In genomic region chr11:102948043-102948961, GRCm38 (mm10) we compare ENCODE assay signal across 8 mouse cellular contexts. TPM values are rescaled to one million over a fixed set of nuclear protein-coding genes. Genes with fewer than 3 reads are reported as not detected.
DNase-seq lines count a peak whose midpoint lies in the region; ATAC-seq and TF ChIP-seq lines count a peak whose summit lies in the region.

No protein-coding gene starts in this region.

- H3K4me1 ChIP-seq in forebrain, embryonic 12.5 days: peaks cover 58% of the 10 kb centered on the region
- H3K4me1 ChIP-seq in hindbrain, embryonic 12.5 days: peaks cover 51% of the 10 kb centered on the region
- peaks cover 39% of the 10 kb centered on the region for H3K4me1 ChIP-seq in limb, embryonic 13.5 days

- WGBS in forebrain, embryonic 12.5 days: 1% methylated on average over 51 of the region's 51 CpGs
- 1% methylated on average over 50 of the region's 51 CpGs for WGBS in hindbrain, embryonic 12.5 days
- WGBS in limb, embryonic 13.5 days: 2% methylated on average over 51 of the region's 51 CpGs

- no peak for ATAC-seq in forebrain, embryonic 12.5 days (ENCODE audit: low FRiP score)
- ATAC-seq in hindbrain, embryonic 12.5 days (ENCODE audit: low FRiP score): peak; percentile 35
- ATAC-seq in limb, embryonic 13.5 days (ENCODE audit: low FRiP score, low read depth): no peak

- intact Hi-C loops in left cerebral cortex, adult 2 months (cut with DNase I): no loop called here

- H3K4me2 ChIP-seq in forebrain, embryonic 12.5 days: peak overlapping the region; percentile 75
- H3K4me2 ChIP-seq in hindbrain, embryonic 12.5 days (replicated peaks): peak overlapping the region; percentile 62
- peak overlapping the region; percentile 86 for H3K4me2 ChIP-seq in limb, embryonic 13.5 days (replicated peaks)

- TF ChIP-seq CTCF in left cerebral cortex, adult 2 months (IDR thresholded peaks at IDR 0.05): no peak

- DNase-seq in left cerebral cortex, adult 2 months (ENCODE audit: extremely low spot score in 1 of 2, low spot score in 2 of 2): peak; percentile 36 to 56
- DNase-seq in left cerebral cortex, adult 11 months (ENCODE audit: low spot score): no peak
- DNase-seq in T-cell, adult 2 months (ENCODE audit: low spot score): peak; percentile 17
- DNase-seq in neural tube, embryonic 10.5 days (ENCODE audit: extremely low spot score, low spot score): peak; percentile 57
- no peak for DNase-seq in adipocyte (ENCODE audit: low spot score)

- H3K27me3 ChIP-seq in forebrain, embryonic 12.5 days: peaks cover 90% of the 10 kb centered on the region
- peaks cover 92% of the 10 kb centered on the region for H3K27me3 ChIP-seq in hindbrain, embryonic 12.5 days
- peaks cover 100% of the 10 kb centered on the region for H3K27me3 ChIP-seq in limb, embryonic 13.5 days

- peak overlapping the region; percentile 62 for H3K9ac ChIP-seq in forebrain, embryonic 12.5 days
- peak overlapping the region; percentile 53 for H3K9ac ChIP-seq in hindbrain, embryonic 12.5 days
- H3K9ac ChIP-seq in limb, embryonic 13.5 days: peak overlapping the region; percentile 72

- no peaks in the 10 kb centered on the region for H3K9me3 ChIP-seq in forebrain, embryonic 12.5 days
- no peaks in the 10 kb centered on the region for H3K9me3 ChIP-seq in hindbrain, embryonic 12.5 days (replicated peaks)
- H3K9me3 ChIP-seq in limb, embryonic 13.5 days: no peaks in the 10 kb centered on the region

- H3K27ac ChIP-seq in left cerebral cortex, adult 2 months: no peak overlapping the region
- H3K27ac ChIP-seq in forebrain, embryonic 12.5 days: peak overlapping the region; percentile 25; the same call in 1 of the 2 replicates
- peak overlapping the region; percentile 42 for H3K27ac ChIP-seq in hindbrain, embryonic 12.5 days
- H3K27ac ChIP-seq in limb, embryonic 13.5 days: no peak overlapping the region

- H3K4me3 ChIP-seq in left cerebral cortex, adult 2 months: peak overlapping the region; percentile 44
- H3K4me3 ChIP-seq in forebrain, embryonic 12.5 days (replicated peaks): peak overlapping the region; percentile 46
- peak overlapping the region; percentile 36 for H3K4me3 ChIP-seq in hindbrain, embryonic 12.5 days
- H3K4me3 ChIP-seq in limb, embryonic 13.5 days: peak overlapping the region; percentile 54

- H3K36me3 ChIP-seq in forebrain, embryonic 12.5 days (replicated peaks): no peaks in the 10 kb centered on the region
- no peaks in the 10 kb centered on the region for H3K36me3 ChIP-seq in hindbrain, embryonic 12.5 days
- no peaks in the 10 kb centered on the region for H3K36me3 ChIP-seq in limb, embryonic 13.5 days

RNA-seq across cellular contexts. Expression of gene C1ql1, which starts 1.8 kb away (rescaled TPM):
- 10 to 100 TPM in 1 of 2 experiments, 1 to 10 TPM in 1; 9.3 to 14.0 TPM for total RNA-seq in left cerebral cortex, adult 2 months (2021)
- 3.7 and 4.0 TPM in 2 replicates for polyA plus RNA-seq in forebrain, embryonic 12.5 days (2016; fragmentation: Nextera tagmentation; extraction: Ambion mirVana)
- polyA plus RNA-seq in hindbrain, embryonic 12.5 days (2016; fragmentation: Nextera tagmentation; extraction: Ambion mirVana): 11.7 and 13.2 TPM in 2 replicates
- 1.4 and 1.7 TPM in 2 replicates for polyA plus RNA-seq in limb, embryonic 13.5 days (2015; fragmentation: Nextera tagmentation; extraction: Ambion mirVana)

RNA-seq across cellular contexts. Expression of gene Kif18b, which starts 23.4 kb away (rescaled TPM):
- total RNA-seq in left cerebral cortex, adult 2 months (2021): not detected
- 10.8 and 13.0 TPM in 2 replicates for polyA plus RNA-seq in forebrain, embryonic 12.5 days (2016; fragmentation: Nextera tagmentation; extraction: Ambion mirVana)
- polyA plus RNA-seq in hindbrain, embryonic 12.5 days (2016; fragmentation: Nextera tagmentation; extraction: Ambion mirVana): 6.6 and 7.8 TPM in 2 replicates
- polyA plus RNA-seq in limb, embryonic 13.5 days (2015; fragmentation: Nextera tagmentation; extraction: Ambion mirVana): 10.8 and 11.0 TPM in 2 replicates

RNA-seq across cellular contexts. Expression of gene Gfap, which starts 47.6 kb away (rescaled TPM):
- total RNA-seq in left cerebral cortex, adult 2 months (2021): 100 to 1,000 TPM; 111 to 120 TPM
- 0.09 TPM in 1 of 2 replicates, not detected in the other for polyA plus RNA-seq in forebrain, embryonic 12.5 days (2016; fragmentation: Nextera tagmentation; extraction: Ambion mirVana)
- 0.12 TPM in 1 of 2 replicates, not detected in the other for polyA plus RNA-seq in hindbrain, embryonic 12.5 days (2016; fragmentation: Nextera tagmentation; extraction: Ambion mirVana)
- 0.37 and 0.48 TPM in 2 replicates for polyA plus RNA-seq in limb, embryonic 13.5 days (2015; fragmentation: Nextera tagmentation; extraction: Ambion mirVana)

Comparison
In these comparisons a context has a peak if more than half of its experiments do, and no peak if none do; other contexts are left out.
1. DNase-seq: peak in left cerebral cortex, adult 2 months (2 of 2), T-cell, adult 2 months (single experiment) and neural tube, embryonic 10.5 days (single experiment); none in left cerebral cortex, adult 11 months (single experiment) and adipocyte (single experiment).
2. H3K27ac ChIP-seq: peak in forebrain, embryonic 12.5 days (single experiment) and hindbrain, embryonic 12.5 days (single experiment); none in left cerebral cortex, adult 2 months (single experiment) and limb, embryonic 13.5 days (single experiment).
3. Peak in every context shown above with its lines, with median percentiles within 50 percentile points of each other: H3K4me3 ChIP-seq, H3K4me2 ChIP-seq and H3K9ac ChIP-seq.